Mouse (Mus musculus): Measurements from ENCODE around the gene Gdf15. TPM values are rescaled to one million over a fixed set of nuclear protein-coding genes. Genes with fewer than 3 reads are reported as not detected.

The Gdf15 gene
- polyA plus RNA-seq, 1 experiment from 2014 or later = 0.15 TPM

DNA sequence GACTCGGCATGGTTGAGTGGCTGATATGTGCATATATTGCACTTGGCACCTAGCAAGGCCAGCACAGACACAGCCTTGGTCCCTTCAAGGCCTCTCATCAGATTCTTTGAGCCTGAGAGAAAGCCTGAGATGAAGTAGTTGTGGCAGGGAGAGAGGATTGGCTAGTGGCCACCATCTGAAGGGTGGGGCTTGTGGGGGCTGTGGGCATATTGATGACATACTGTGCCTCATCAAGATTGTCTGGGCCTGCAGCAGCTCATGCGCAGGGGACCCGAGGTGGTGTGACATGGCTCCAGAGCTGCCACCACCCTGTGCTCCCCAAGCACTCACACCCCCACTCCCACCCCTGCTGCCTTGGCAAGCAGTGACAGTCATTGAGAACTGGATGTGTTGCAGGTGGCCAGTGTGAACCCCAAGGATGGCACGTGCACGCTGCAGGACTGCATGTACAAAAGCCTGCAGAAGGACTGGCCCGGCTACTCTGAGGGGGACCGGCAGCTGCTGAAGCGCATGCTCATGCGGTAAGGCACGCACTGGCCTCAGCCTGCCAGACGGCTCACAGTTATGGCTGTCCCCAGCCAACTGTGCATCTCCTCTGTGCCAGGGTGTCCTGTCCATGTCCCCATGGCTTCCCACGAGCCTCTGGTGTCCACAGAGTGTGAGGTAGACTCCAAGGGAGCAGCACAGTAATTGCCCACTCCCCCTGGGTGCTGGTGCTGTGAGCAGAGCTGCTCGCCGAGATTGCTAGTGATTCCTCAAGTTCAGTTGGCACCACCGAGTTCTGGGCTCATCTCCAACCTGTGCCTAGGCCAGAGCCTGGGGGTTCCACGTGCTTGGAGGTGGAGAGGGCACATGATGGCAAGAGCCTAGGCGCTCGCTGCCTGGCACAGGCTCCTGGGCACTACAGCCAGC lies 48.5 kb downstream of the Gdf15 start:
- H3K9ac ChIP-seq (replicated peaks) = no peak overlapping the region
- H3K9me3 ChIP-seq = no peaks in the 10 kb centered on the region
- peaks cover 95% of the 10 kb centered on the region for H3K36me3 ChIP-seq
- no peak overlapping the region for H3K27ac ChIP-seq
- H3K4me3 ChIP-seq (replicated peaks) = no peak overlapping the region
- H3K27me3 ChIP-seq = no peaks in the 10 kb centered on the region
- WGBS = 92% methylated on average over 18 of the region's 18 CpGs
- no peak overlapping the region for H3K4me2 ChIP-seq
- H3K4me1 ChIP-seq (replicated peaks) = no peaks in the 10 kb centered on the region
- no peak for ATAC-seq (ENCODE audit: insufficient number of reproducible peaks, insufficient read depth, low FRiP score, low TSS enrichment, low read depth)

Other genes with a start within 250 kb of the Gdf15 start
- gene Crtc1, start 192.9 kb downstream of the Gdf15 start, polyA plus RNA-seq (2016; fragmentation: Nextera tagmentation; extraction: Ambion mirVana) = 18.4 and 24.8 TPM in 2 replicates
- gene Klhl26, start 155.5 kb downstream of the Gdf15 start, polyA plus RNA-seq (2016; fragmentation: Nextera tagmentation; extraction: Ambion mirVana) = 26.8 and 27.3 TPM in 2 replicates
- 17.5 and 22.1 TPM in 2 replicates for gene Tmem59l, start 145.1 kb downstream of the Gdf15 start, polyA plus RNA-seq (2016; fragmentation: Nextera tagmentation; extraction: Ambion mirVana)
- 82.4 and 105 TPM in 2 replicates for gene Crlf1, start 139.3 kb downstream of the Gdf15 start, polyA plus RNA-seq (2016; fragmentation: Nextera tagmentation; extraction: Ambion mirVana)
- gene Rex1bd, start 125.7 kb downstream of the Gdf15 start, polyA plus RNA-seq (2016; fragmentation: Nextera tagmentation; extraction: Ambion mirVana) = 142 and 151 TPM in 2 replicates
- gene Uba52, start 121.7 kb downstream of the Gdf15 start, polyA plus RNA-seq (2016; fragmentation: Nextera tagmentation; extraction: Ambion mirVana) = 882 and 891 TPM in 2 replicates
- 280 and 286 TPM in 2 replicates for gene Fkbp8, start 104.7 kb downstream of the Gdf15 start, polyA plus RNA-seq (2016; fragmentation: Nextera tagmentation; extraction: Ambion mirVana)
- 50.3 and 50.7 TPM in 2 replicates for gene Kxd1, start 104.5 kb downstream of the Gdf15 start, polyA plus RNA-seq (2016; fragmentation: Nextera tagmentation; extraction: Ambion mirVana)
- 18.7 and 21.2 TPM in 2 replicates for gene Ell, start 93.0 kb downstream of the Gdf15 start, polyA plus RNA-seq (2016; fragmentation: Nextera tagmentation; extraction: Ambion mirVana)
- gene Isyna1, start 38.1 kb downstream of the Gdf15 start, polyA plus RNA-seq (2016; fragmentation: Nextera tagmentation; extraction: Ambion mirVana) = 177 and 180 TPM in 2 replicates
- 137 and 151 TPM in 2 replicates for gene Ssbp4, start 23.6 kb downstream of the Gdf15 start, polyA plus RNA-seq (2016; fragmentation: Nextera tagmentation; extraction: Ambion mirVana)
- 0.76 and 1.2 TPM in 2 replicates for gene Lrrc25, start 16.3 kb downstream of the Gdf15 start, polyA plus RNA-seq (2016; fragmentation: Nextera tagmentation; extraction: Ambion mirVana)
- gene Pgpep1, start 27.9 kb upstream of the Gdf15 start, polyA plus RNA-seq (2016; fragmentation: Nextera tagmentation; extraction: Ambion mirVana) = 45.7 and 53.9 TPM in 2 replicates
- 335 and 339 TPM in 2 replicates for gene Lsm4, start 40.8 kb upstream of the Gdf15 start, polyA plus RNA-seq (2016; fragmentation: Nextera tagmentation; extraction: Ambion mirVana)
- 117 and 121 TPM in 2 replicates for gene Jund, start 66.5 kb upstream of the Gdf15 start, polyA plus RNA-seq (2016; fragmentation: Nextera tagmentation; extraction: Ambion mirVana)
- not detected in 2 replicates for gene Iqcn, start 71.0 kb upstream of the Gdf15 start, polyA plus RNA-seq (2016; fragmentation: Nextera tagmentation; extraction: Ambion mirVana)
- gene Gm3336, start 86.1 kb upstream of the Gdf15 start, polyA plus RNA-seq (2016; fragmentation: Nextera tagmentation; extraction: Ambion mirVana) = not detected in 2 replicates
- gene Pde4c, start 91.3 kb upstream of the Gdf15 start, polyA plus RNA-seq (2016; fragmentation: Nextera tagmentation; extraction: Ambion mirVana) = 0.24 and 0.33 TPM in 2 replicates
- 13.7 and 13.8 TPM in 2 replicates for gene Rab3a, start 122.2 kb upstream of the Gdf15 start, polyA plus RNA-seq (2016; fragmentation: Nextera tagmentation; extraction: Ambion mirVana)
- 25.8 and 29.0 TPM in 2 replicates for gene Mpv17l2, start 128.5 kb upstream of the Gdf15 start, polyA plus RNA-seq (2016; fragmentation: Nextera tagmentation; extraction: Ambion mirVana)
- gene Pik3r2, start 144.3 kb upstream of the Gdf15 start, polyA plus RNA-seq (2016; fragmentation: Nextera tagmentation; extraction: Ambion mirVana) = 80.2 and 80.6 TPM in 2 replicates
- gene Mast3, start 172.6 kb upstream of the Gdf15 start, polyA plus RNA-seq (2016; fragmentation: Nextera tagmentation; extraction: Ambion mirVana) = 13.2 and 14.5 TPM in 2 replicates
- not detected in 2 replicates for gene Il12rb1, start 176.0 kb upstream of the Gdf15 start, polyA plus RNA-seq (2016; fragmentation: Nextera tagmentation; extraction: Ambion mirVana)
- 5.3 and 6.4 TPM in 2 replicates for gene Arrdc2, start 207.3 kb upstream of the Gdf15 start, polyA plus RNA-seq (2016; fragmentation: Nextera tagmentation; extraction: Ambion mirVana)
- gene Kcnn1, start 230.8 kb upstream of the Gdf15 start, polyA plus RNA-seq (2016; fragmentation: Nextera tagmentation; extraction: Ambion mirVana) = 4.3 and 6.0 TPM in 2 replicates
- gene Ccdc124, start 241.5 kb upstream of the Gdf15 start, polyA plus RNA-seq (2016; fragmentation: Nextera tagmentation; extraction: Ambion mirVana) = 119 and 127 TPM in 2 replicates